ENCODE assay signal across 17 mouse cellular contexts in the genomic region with DNA sequence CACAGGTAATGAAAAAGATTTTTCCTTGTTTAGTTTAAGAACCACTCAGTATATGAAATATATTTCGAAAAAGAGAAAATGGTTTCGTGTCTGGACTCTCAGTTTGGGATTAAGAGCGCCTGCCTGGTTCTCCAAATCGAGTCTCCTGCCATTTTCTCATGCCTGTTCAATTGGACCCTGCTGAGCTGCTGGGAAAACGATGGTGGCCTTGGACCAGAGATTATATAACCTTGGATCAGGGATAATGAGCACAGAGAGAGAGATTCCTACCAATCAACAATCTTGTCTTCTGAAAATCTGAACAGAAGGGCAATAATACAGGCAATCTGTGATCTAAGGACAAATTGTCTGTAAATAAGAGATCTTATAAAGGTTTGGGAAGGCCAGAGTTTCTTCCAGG.
DNase-seq lines count a peak whose midpoint lies in the region; TF ChIP-seq lines count a peak whose summit lies in the region.
"Had no signal": no experiment of that assay in that cellular context is flagged by ENCODE, and none has a peak within 500 bp of the region (broad histone marks: within the 10 kb centered on the region; RNA-seq: fewer than 3 reads in every experiment).

No protein-coding gene starts in this region.

- no peak overlapping the region for H3K4me3 ChIP-seq in layer of hippocampus, adult 2 months
- H3K4me3 ChIP-seq: forebrain, embryonic 10.5 days; gastrocnemius, adult 2 months; hindbrain, embryonic 12.5 days; hindbrain, embryonic 15.5 days had no signal

- H3K27ac ChIP-seq in layer of hippocampus, adult 2 months = 0 out of 2 replicates have a peak overlapping the region, but pooled peaks have one; percentile 14
- H3K27ac ChIP-seq: forebrain, embryonic 10.5 days; gastrocnemius, adult 2 months; hindbrain, embryonic 12.5 days; hindbrain, embryonic 15.5 days had no signal

- peak; percentile 33 to 34 for DNase-seq in cerebellum, adult 18-20 months
- no peak for DNase-seq in cerebellum, postnatal 4 days (ENCODE audit: low spot score in 2 of 2)
- no peak for DNase-seq in layer of hippocampus, adult 2 months (ENCODE audit: low spot score in 2 of 2)
- no peak for DNase-seq in layer of hippocampus, postnatal 36 days
- DNase-seq in cerebellum, postnatal 14 days = peak; percentile 36 to 56
- DNase-seq in spleen, postnatal 10 days (ENCODE audit: low spot score in 2 of 2) = no peak
- DNase-seq: adrenal gland, adult 2 months; adrenal gland, postnatal 14 days; B cell, adult 2 months; forebrain, postnatal 0 days; gastrocnemius, adult 2 months; gastrocnemius, postnatal 14 days; heart, adult 11 months; kidney, adult 2 months had no signal

- TF ChIP-seq CTCF in layer of hippocampus, adult 2 months (conservative IDR thresholded peaks at IDR 0.05) = no peak

Comparison
In these comparisons a context has a peak if more than half of its experiments do, and no peak if none do; other contexts are left out.
1. DNase-seq: peak in cerebellum, adult 18-20 months (2 of 2) and cerebellum, postnatal 14 days (2 of 2); none in cerebellum, postnatal 4 days (0 of 2), layer of hippocampus, adult 2 months (0 of 2), layer of hippocampus, postnatal 36 days (0 of 2) and spleen, postnatal 10 days (0 of 2).